Mouse (Mus musculus) kidney, adult 11 months (tissue): ENCODE measurements around the gene Bok.
"Not testable (repeated sequence)": the region's sequence is repeated elsewhere in the genome, so short reads cannot be mapped to it uniquely, and the experiment has no call there.

ENCODE experiments used
- DNase-seq: peaks from one replicate; pipeline ENCODE4 v3.0.0; 2022

The Bok gene

GRCm38 (mm10) chr1:93685401-93686244 is at the start of gene Bok:
TSS of gene Bok (plus strand) at chr1:93685660.
- DNase-seq = peak; percentile 83

DNA sequence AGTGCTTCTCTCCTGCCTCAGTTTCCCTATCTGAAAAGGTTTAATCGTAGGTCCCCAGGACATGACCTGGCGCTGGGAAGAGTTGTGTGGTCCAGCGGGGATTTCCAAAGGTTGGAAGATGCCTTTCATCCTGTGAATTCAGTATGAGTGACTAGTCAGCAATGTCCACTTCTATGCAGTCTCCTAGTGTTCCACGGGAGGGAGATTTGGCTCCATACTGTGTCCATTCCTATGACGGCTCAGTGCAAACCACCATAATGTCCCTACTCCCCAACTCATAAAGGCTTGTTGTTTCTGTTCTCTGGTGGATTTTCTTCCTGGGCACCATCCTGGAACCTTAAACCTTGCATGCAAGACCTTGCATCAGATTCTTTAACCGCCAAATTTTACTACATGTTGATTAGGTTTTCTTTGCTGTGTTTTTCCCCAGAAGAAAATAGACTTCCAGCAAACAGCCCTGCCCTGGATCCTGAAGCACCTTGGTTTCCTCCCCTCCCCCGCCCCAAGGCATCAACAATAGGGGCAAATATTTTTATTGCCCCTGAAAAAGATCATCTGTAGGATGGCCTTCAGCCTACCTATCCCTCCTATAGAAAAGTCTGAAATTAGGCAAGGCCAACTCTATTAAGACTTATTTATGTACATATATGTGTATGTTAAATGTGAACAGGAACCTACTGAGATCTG is 49.1 kb upstream of the Bok start:
- DNase-seq = no peak

- DNase-seq = no peak
Measured at GRCm38 (mm10) chr1:93641978-93642377, 43.5 kb upstream of the Bok start.

- no peak for DNase-seq
Measured at GRCm38 (mm10) chr1:93642692-93643091, 42.8 kb upstream of the Bok start.

DNA sequence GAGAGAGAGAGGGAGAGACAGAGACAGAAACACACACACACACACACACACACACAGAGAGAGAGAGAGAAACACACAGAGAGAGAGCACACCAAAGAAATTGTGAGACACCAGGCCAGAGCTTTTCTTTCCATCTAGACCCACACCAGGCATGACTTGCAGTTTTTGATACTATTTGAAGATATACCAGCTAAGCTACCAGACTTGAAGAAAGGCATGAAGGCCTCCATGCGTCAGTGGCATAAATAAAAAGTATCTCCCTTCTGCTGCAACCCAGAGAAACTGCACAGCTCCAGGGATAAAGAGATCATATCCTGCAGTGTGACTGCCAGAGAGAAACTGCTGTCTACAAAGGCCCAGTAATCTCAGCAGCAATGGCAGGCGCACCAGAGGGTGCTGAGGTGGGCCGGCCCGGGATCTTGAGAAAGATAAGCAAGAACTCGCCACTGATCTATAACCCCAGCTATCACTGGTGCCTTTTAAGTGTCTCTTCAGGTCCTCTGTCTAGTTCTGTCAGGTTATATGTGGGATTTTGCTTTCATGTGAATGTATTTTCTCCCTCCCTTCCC is 35.8 kb upstream of the Bok start:
- no peak for DNase-seq

GRCm38 (mm10) chr1:93654275-93654674 is 31.2 kb upstream of the Bok start:
- no peak for DNase-seq

DNA sequence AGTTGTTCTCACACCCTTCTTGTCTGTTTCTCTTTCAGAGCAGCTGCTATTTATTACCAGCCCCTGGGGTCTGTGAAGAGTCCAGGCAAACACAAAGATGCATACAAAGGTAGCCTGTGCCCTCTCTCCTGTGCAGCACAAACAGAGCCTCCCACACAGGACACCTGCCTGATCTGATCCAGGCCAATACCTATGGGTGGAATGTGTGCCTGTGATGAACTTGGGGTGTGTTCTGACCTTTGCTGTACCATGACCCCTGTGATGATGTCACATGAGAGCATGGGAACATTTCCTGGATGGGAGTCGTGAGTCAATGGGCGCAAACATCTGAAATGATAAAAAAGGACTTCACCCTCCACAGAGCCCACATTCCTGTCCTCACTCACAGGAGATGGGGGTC is 30.7 kb upstream of the Bok start:
- no peak for DNase-seq

GRCm38 (mm10) chr1:93656325-93657024 is 29.0 kb upstream of the Bok start:
- DNase-seq = no peak

GRCm38 (mm10) chr1:93657025-93657360 is 28.5 kb upstream of the Bok start:
- no peak for DNase-seq

- DNase-seq = not testable (repeated sequence)
Measured at GRCm38 (mm10) chr1:93658559-93658958, 26.9 kb upstream of the Bok start, which contains the start of gene Stk25. TSS of gene Stk25 (minus strand) at chr1:93658659.

DNA sequence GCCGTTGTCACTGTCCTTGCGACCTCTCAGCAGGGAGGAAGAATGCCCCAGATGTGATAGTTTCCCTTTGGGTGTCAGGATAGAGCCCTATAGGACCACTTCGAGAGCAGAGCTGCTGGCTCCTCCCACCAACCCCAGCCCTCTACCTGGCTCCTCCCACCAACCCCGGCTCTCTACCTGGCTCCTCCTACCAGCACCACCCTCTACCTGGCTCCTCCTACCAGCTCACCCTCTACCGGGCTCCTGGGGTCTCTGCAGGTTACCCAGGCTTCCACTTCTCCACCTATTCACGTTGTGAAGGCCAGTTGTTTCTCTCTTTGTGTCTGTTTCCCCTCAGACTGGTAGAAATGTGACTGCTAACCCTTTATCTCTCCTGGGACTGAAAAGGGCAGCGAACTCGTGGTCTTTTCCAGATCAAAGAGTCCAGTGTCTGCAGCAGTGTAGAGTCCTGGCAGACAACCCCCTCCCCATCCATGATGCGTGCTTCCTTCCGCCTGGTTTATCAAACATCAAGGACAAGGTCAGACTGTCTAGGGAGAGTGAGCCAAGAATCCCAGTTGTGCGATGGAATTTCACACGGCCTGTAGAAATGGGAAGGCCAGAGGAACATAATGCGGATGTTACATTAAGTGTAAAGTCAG is 17.6 kb upstream of the Bok start:
- peak; percentile 21 for DNase-seq

- peak; percentile 83 for DNase-seq
Measured at GRCm38 (mm10) chr1:93668791-93669548, 16.5 kb upstream of the Bok start.

DNA sequence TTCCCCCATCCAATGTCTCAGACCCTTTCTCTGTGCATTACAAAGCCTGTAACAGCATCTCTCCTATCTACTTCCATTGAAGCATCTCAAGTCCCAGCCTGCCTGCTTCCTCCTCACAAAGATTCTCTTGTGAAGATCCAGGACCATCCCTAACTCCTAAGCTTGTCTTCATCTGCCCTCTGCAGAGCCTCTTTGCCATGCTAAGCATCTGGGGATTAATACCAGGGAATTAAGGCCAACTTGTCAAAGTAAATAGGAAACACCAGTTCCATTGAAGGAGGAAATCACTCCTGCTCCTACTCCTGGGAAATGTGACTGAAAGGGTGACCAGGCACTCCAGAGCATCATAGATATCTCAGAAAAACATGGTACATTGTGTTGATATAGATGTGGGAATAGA is 15.5 kb upstream of the Bok start:
- no peak for DNase-seq

DNA sequence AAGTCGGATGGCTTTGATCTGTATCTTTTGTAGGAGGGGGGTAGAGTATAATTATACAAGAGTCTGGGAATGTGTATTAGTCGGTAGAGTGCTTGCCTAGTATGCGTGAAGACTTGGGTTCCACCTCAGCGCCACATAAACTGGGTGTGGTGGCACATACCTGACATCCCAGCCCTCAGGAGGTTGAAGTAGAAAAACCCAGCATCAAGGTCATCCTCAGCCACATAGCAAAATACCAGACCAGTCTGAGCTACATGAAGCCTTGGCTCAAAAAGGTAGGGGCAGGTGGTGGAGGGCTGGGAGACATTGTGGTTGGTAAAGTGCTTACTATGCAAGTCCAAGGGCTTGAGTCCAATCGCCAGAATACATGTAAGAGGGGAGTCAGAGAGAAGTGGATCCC is 12.8 kb upstream of the Bok start:
- DNase-seq = peak; percentile 51

DNA sequence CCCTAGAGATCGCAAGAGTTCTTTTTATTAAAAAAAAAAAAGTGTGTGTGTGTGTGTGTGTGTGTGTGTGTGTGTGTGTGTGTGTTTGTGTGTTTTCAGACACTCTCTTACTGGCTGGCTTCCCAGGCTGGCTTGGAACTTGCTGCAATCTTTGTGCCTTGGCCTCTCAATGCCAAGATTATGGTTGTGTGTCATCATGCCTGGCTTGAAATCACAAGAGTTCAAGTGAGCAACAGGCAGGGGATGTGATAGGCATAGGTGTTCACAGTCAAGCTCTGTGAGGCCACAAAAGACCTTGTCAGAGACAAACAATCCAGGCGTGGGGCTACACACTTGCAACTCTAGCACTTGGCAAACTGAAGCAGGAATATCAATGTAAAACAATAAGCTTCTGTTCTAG is 7.1 kb upstream of the Bok start:
- DNase-seq = no peak

DNA sequence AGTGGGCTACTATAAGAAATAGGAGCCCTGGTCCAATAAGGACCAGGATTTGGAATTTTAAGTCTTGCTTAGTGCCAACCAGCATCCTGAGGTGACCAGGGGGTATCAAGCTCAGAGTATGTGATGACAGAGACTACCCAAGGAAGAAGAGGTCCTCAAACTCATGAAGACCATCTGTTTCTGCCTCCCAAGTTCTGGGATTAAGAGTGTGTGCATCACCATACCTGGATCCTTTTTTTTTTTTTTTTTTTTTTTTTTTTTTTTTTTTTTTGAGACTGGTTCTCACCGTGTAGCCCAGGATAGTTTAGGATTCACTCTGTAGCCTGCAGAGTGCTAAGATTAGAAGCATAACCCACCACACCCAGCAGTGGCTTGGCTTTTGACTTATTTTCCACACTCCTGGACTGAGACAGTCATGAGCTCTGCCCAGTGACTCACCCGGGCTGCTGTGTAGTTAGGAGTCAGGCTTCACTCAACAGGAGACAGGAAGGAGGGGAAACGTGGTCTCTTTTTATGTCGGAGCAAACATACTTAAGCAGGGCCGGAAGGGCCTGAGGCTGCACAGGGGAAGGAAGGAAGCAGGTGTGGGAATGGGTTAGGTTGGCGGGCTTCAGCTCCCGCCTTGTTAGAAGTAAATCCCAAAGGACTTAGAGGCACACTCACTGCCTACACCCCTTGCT is 5.4 kb upstream of the Bok start:
- peak; percentile 52 for DNase-seq

- peak; percentile 55 for DNase-seq
Measured at GRCm38 (mm10) chr1:93686245-93686960, 943 bp downstream of the Bok start.

- peak; percentile 47 for DNase-seq
Measured at GRCm38 (mm10) chr1:93686961-93687320, 1.5 kb downstream of the Bok start.

- DNase-seq = peak; percentile 49
Measured at GRCm38 (mm10) chr1:93688154-93688553, 2.7 kb downstream of the Bok start.

GRCm38 (mm10) chr1:93689901-93690496 is 4.5 kb downstream of the Bok start:
- DNase-seq = no peak
